Mouse (Mus musculus): ENCODE data around the gene Slc35f2.

GRCm38 (mm10) chr9:53829866-53830209 is 58.5 kb downstream of the Slc35f2 start:
- TF ChIP-seq CTCF (IDR thresholded peaks at IDR 0.05; ENCODE audit: low read depth, low read length) (no peak), POLR2A (IDR thresholded peaks at IDR 0.05; ENCODE audit: insufficient read depth, low read length) (no peak)
